Mouse (Mus musculus): ENCODE measurements around the gene Rtl5.

- TF ChIP-seq CTCF (conservative IDR thresholded peaks at IDR 0.05; ENCODE audit: insufficient read depth, insufficient read length, low read depth, low read length) (no peak), POLR2A (IDR thresholded peaks at IDR 0.05; ENCODE audit: low read depth, low read length) (no peak)
These were observed 11.2 kb upstream of the Rtl5 start for GRCm38 (mm10) chrX:102082340-102082739.

All from kidney, adult 2 months (tissue).